Mouse (Mus musculus) kidney, postnatal 36 days (tissue): ENCODE data around the gene Mxi1.
A peak's percentile ranks its signal among the peaks of the same experiment; 100 is the strongest.

Experiments used
- DNase-seq, 2 experiments: peaks; one replicate each; pipeline ENCODE4 v3.0.0; 2021 to 2022; ENCODE audit warnings: mixed read lengths in 2 of 2

Gene Mxi1

DNA sequence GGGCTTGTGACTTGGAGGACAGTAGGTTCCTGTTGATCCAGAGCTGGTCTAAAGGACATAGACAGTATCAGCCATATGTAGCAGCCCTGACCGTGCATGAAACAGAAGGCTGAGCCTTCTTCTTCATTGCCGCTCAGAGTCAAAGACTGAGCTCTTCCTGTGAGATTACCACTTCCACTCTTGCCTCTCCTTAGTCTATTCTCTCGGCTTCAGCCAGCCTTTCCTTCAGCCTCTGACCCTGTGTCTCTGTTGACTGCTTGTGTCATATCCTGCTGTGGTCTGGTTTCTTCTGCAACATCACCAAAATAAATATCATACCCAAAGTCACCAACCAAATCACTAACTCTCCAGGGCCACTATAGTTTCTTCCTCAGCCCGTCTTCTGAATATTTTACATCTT is 88.9 kb downstream of the Mxi1 start:
- DNase-seq = no peak

GRCm38 (mm10) chr19:53400332-53401110 is 90.2 kb downstream of the Mxi1 start:
- DNase-seq = no peak

GRCm38 (mm10) chr19:53402741-53403432 is 92.6 kb downstream of the Mxi1 start:
- peak in 1 of 2 experiments; percentile 41 for DNase-seq

DNA sequence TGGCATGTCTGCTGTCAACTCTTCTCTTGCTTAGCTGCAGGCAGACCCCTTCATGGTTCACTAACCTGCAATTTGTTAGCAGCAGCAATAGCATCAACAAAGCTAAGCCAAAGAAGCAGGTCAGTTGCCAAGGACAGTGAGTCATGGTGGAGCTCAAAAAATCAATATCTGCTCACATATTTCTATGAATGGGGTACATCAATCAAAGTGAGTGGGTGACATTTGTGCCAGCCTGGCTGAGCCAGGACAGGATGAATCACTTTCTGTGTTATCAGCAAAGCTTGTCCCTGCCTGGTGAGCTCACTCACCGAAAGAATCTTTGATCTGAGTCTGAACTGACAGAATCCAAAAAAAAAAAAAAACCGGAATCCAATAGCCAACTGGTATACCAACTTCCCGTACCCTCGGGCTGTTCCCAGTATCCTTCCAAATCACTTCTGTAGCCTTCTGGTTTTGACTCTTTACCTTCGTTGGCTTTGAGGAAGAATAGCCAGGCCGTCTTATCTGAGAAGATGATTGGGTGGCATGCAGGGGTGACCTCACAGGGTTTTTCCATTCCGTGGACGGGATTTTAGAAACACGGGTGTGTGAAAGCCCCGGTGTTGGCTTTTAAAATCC is 94.0 kb downstream of the Mxi1 start:
- DNase-seq = no peak

DNA sequence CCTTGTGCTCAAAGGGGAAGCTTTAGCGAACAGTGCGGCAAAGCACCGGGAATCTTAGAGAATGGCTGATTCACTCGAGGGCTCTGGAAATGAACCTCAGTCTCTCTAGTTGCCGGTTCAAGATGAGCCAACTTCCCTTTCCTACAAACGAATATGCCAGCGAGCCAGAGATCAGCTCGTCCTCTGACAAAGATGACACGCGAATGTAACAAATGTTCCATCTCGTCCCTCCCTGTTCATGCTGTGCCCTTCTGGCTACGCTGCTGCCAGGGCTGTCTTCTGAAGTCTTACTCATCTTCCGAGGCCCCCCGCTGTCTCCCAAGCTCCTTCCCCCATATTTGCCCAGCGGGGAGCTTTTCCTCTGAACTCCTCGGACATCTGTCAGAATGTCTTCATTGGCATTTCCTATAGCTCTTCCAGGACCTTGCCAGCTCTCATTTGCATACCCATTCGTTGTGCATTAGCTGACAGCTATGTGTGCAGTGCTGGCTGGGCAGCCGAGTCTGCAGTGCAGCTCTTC is 94.6 kb downstream of the Mxi1 start:
- DNase-seq = no peak

GRCm38 (mm10) chr19:53405810-53406209 is 95.5 kb downstream of the Mxi1 start:
- DNase-seq = no peak

- DNase-seq = no peak
Observed at GRCm38 (mm10) chr19:53407350-53407749, 97.0 kb downstream of the Mxi1 start.

GRCm38 (mm10) chr19:53408398-53408797 is 98.1 kb downstream of the Mxi1 start:
- no peak for DNase-seq

DNA sequence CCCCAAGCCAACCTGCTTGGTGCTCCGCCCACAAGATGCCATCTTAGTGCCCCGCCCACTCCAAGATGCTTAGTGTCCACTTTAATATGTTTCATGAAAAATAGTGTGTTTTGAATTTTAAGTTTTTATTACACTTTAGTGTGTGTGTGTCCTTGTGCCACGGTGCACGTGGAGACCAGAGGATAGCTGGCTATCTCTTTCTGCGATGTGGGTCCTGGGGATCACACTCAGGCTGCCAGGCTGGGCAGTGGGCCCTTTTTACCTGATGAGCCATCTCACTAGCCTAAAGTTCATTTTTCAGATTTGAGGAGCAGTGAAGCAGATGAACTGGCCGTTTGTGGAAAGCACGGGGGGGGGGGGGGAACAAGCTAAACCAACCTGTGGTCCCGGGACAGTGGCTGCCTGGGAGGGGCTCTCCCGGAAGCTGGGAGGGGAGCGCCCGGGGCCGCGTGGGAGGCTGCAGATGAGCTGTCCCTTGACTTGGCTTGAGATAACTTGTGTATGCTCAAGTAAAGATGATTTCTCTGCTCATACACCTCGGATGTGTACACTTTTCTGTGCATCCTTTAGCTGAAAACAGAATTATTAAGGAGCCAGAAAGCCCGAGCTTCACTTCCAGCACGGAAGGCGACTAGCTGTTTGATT is 99.5 kb downstream of the Mxi1 start:
- no peak for DNase-seq

DNA sequence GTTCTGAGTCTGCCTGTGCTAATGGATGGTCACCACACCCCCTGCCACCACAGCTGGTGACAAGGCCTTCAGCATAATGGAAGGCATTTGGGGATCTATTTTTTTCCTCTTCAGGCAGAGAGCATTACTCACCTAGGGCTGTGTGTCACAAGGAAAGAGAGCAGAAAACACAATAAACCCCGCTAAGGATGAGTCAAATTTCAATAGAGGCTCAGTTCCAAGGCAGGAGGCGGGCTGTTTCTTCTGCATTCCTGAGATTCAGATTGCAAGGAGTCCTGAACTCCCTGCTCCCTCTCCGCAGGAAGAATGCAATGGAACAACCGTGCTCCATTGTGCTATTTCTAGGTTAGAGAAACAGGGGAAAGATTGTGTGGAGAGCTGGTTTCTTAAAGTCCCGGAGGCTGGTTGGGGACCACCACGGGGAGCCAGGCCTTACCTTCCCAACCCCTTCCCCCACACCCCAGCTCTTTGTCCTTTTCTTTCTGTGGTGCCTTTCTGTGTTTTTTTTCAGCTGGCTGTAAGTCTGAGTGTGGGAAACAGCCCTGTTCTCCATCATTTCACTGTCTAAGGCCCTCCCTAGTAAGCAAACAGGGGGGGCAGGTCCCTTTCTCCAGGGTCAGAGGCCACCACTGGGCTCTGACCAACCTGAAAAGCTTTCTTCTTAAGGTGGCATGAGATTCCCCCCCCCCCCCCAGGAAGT is 102.0 kb downstream of the Mxi1 start:
- no peak for DNase-seq

DNA sequence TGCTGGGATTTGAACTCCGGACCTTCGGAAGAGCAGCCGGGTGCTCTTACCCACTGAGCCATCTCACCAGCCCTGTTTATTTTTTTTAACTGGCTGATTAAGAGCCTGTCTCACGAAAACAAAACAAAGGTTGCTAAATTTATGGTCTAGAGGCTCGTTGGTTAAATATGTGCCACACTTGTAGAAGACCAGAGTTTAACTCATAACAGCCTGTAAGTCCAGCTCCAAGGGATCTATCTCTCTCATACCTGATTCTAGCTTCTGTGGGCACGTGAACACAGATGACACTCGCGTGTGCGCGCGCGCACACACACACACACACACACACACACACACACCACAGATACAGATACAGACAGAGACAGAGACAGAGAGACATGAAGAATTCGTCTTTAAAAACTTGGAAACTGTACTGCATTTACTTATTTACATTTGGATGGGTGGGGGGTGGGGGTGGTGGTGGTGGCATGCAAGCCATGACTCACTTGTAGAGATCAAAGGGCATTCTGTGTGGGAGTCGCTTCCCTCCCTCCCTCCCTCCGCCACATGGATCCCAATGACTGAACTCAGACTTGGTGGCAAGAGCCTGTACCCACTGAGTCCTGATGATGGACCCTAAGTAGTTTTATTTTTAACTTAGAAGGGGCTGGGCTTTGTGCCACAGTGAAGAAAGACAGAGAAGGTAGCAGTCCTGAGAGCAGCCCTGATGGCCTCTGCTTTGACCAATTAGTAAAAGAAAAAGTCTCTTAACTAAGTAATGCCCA is 103.5 kb downstream of the Mxi1 start:
- peak in 1 of 2 experiments; percentile 53 for DNase-seq

GRCm38 (mm10) chr19:53414650-53415049 is 104.3 kb downstream of the Mxi1 start:
- no peak for DNase-seq

DNA sequence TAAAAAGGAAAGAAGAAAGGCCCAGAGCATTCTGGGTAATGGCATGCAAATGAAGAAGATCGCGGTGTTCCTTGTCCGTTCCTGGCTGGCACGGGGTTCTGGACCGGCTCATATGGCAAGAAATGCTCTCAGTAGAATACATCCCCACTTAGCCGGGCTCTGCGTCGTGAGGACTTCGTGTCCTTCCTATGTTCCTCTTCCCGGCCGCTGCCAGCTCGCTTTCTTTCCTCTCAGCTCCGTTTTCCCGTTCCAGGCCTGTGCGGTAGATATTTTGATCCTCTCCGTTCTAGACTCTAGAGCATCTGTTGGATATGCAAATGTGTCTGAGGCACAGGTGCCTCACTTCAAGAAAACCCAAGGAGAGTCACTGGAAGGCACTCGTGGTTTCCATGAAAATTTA is 104.9 kb downstream of the Mxi1 start:
- no peak for DNase-seq

DNA sequence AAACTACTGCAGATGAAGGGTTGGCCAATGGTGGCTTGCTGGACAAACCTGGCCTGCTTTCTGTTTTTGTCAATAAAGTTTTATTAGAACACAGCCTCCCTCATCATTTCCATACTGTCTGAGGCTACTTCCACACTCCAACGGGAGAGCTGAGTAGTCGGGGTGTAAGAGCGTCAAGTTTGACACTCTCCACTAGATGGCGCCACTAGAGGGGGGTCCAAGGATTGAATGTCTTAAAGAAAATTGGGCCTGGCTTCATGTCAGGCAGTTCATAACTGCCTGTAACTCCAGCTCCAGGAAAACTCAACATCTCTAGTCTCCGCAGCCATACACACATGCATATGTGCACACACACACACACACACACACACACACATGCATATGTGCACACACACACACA is 109.5 kb downstream of the Mxi1 start:
- peak; percentile 34 to 75 for DNase-seq

DNA sequence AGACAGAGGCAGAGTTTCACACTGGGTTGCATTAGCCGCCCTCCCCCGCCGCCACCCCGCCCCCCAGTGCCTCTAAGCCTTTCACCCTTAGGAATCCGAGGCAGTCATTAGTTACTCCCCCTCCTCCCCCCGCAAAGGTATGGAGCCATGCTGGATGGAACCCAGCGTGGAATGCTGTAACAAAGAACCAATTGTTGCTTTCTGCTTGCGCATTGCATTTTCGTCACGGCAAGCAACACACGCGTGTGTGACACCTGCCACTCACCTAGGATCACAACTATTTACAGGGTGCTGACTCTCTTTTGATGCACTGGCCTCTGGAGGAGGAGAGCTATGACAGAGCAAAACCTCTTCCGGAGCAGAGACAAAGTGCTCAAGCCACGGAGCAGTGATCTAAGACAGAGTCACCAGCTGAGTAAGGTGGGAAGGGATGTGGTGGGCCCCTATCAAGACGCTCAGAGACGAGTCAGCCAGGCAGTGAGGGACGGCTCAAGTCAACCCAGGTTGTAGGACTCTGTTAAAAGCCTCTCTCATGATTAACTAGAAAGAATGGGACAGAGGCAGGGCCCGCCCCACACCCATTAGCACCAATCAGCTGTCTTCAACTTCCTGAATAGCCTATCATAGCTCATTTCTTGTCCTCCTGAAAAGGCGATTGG is 110.7 kb downstream of the Mxi1 start:
- DNase-seq = peak; percentile 88

DNA sequence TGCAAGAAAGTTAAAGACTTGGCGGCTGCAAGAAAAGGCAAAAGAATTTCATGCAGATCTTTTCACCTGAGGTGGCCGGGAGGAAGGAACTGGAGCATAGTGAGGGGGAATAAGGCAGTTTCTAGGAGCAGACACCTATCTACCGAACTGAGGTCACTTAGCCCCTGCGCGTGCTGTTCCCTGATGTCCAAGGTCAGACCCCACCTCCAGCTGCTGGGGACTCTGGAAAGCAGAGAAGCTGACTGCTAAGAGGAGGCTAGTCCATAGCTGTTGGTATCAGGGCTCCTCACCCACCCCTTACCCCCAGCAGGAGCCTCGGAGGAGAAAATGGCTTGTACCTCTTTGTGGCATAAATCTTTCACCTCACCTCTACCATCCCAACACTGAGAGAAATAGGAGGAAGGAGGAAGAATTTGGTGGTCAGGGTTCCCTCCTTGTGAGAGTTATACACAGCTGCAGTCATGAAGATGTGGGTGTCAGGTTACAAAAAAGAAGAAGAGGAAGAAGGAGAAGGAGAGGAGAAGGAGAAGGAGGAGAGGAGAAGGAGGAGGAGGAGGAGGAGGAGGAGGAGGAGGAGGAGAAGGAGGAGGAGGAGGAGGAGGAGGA is 111.4 kb downstream of the Mxi1 start:
- DNase-seq = no peak

GRCm38 (mm10) chr19:53422358-53423308 is 112.3 kb downstream of the Mxi1 start:
- DNase-seq = no peak

GRCm38 (mm10) chr19:53423341-53423753 is 113.0 kb downstream of the Mxi1 start:
- DNase-seq = no peak

DNA sequence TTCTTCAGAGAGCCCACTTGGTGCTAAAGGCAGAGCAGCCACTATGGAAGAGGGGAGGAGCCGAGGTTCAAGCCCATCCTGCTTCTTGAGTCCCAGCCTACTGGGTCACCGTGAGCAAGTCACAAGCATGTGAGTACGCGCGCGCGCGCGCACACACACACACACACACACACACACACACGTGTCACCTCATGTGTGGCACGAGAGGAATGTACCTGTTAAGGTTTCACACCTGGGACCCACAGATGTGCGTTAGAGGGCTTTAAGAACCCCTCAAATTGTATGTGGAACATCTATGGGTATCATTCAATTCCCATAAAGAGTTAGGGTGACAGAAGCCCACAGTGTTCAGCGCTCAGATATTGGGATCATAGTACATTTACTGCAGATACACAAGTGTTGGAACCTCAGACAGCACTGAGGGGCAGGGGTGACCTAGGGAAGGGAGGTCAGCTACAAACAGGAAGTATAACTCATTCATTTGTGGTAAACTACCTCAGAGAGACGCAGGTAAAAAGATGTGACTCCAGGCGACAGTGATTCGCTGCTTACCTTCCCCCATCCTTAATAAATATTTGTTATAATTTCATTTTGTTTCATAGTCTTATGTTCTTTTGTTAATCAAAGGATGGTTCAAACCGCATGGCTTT is 113.6 kb downstream of the Mxi1 start:
- no peak for DNase-seq
